Mouse (Mus musculus) thymus, adult 18-20 months (tissue): ENCODE measurements around the gene Gm28230.

ENCODE experiments used
- DNase-seq, 2 experiments: peaks; one replicate each; pipeline ENCODE4 v3.0.0; 2022; ENCODE audit warnings: mixed read lengths in 2 of 2

Gene Gm28230

GRCm38 (mm10) chr2:74691022-74691951, 35.2 kb upstream of the Gm28230 start, which contains the start of gene Hoxd10:
TSS of gene Hoxd10 (plus strand) at chr2:74691924.
- DNase-seq, result no peak

GRCm38 (mm10) chr2:74691995-74692807, 34.3 kb upstream of the Gm28230 start:
- no peak for DNase-seq

- no peak for DNase-seq
Observed at GRCm38 (mm10) chr2:74692808-74693431, 33.6 kb upstream of the Gm28230 start.

- DNase-seq, result no peak
Observed at GRCm38 (mm10) chr2:74693432-74693827, 33.1 kb upstream of the Gm28230 start.

GRCm38 (mm10) chr2:74694066-74694465, 32.5 kb upstream of the Gm28230 start:
- no peak for DNase-seq

GRCm38 (mm10) chr2:74695383-74695782, 31.1 kb upstream of the Gm28230 start:
- DNase-seq, result no peak

- no peak for DNase-seq
Observed at GRCm38 (mm10) chr2:74695813-74696430, 30.6 kb upstream of the Gm28230 start.

- DNase-seq, result no peak
Observed at GRCm38 (mm10) chr2:74696442-74697335, 29.8 kb upstream of the Gm28230 start.

GRCm38 (mm10) chr2:74697567-74698121, 28.9 kb upstream of the Gm28230 start, which contains the start of gene Hoxd9:
TSS of gene Hoxd9 (plus strand) at chr2:74697727.
- DNase-seq, result no peak

- no peak for DNase-seq
Observed at GRCm38 (mm10) chr2:74698201-74699052, 28.1 kb upstream of the Gm28230 start.

GRCm38 (mm10) chr2:74699053-74699430, 27.5 kb upstream of the Gm28230 start:
- DNase-seq, result no peak

- DNase-seq, result no peak
Observed at GRCm38 (mm10) chr2:74699664-74700545, 26.6 kb upstream of the Gm28230 start.

- DNase-seq, result no peak
Observed at GRCm38 (mm10) chr2:74700546-74701112, 25.9 kb upstream of the Gm28230 start.

- no peak for DNase-seq
Observed at GRCm38 (mm10) chr2:74701949-74702819, 24.3 kb upstream of the Gm28230 start.

GRCm38 (mm10) chr2:74702820-74703219, 23.7 kb upstream of the Gm28230 start:
- no peak for DNase-seq

- no peak for DNase-seq
Observed at GRCm38 (mm10) chr2:74703317-74703716, 23.2 kb upstream of the Gm28230 start.

- no peak for DNase-seq
Observed at GRCm38 (mm10) chr2:74703720-74704392, 22.7 kb upstream of the Gm28230 start.
